Mouse (Mus musculus): ENCODE data around the gene Hcn4.

DNA sequence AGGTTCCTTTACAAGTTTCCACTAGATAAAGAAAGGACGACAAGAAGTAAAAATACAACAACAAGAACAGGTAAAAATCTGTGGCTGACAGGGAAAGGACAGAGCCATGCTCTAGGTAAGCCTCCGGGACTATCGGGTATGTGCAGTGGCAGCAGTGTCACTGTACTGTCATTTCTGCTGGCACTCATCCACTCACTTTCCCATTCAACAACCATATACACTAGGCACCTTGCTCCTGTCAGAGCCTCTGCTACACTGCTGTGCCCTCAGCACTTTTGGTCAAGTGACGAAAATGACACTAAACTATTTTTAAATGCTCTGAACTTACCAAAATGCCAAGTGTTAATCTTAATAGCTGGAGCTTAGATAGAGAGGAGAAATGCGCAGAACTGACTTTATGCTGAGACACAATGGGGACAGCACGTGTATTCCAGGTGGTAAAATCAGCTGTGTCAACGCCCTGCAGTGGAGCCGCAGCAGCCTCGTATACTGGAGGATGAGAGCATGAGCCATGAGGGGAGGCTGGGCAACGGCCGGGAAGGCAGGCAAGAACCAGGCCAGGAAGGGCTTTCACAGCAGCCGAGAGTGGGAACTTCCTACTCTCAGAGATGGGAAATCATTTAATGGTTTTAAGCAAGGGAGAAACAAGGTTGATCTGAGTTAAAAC is 66.7 kb downstream of the Hcn4 start:
- TF ChIP-seq POLR2A (IDR thresholded peaks at IDR 0.05; ENCODE audit: low read depth, low read length) = no peak
- no peak for TF ChIP-seq CTCF (IDR thresholded peaks at IDR 0.05; ENCODE audit: extremely low read depth, insufficient read depth, insufficient read length, insufficient replicate concordance)

Data from spleen, adult 2 months (tissue).